Comparison of ENCODE assay signal across 27 mouse cellular contexts in the genomic region with DNA sequence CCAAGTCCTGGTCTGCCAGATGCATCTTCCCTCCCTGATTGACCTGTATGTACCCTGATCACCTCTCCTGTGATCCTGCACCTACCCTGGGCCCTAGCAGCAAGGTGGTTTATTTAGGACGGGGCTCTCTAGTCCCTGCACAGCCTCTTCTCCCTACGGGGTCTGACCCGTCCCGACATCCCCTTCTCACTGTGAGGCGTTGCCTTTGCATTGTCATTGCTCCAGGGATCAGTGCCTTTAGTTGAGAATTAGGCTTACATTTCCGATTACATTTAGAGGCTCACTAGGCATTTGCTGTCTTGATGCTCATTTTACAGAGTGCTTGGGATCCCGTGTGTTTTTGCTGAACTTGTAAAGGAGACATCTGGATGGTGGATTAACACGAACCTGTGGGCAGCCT. TPM values are rescaled to one million over a fixed set of nuclear protein-coding genes. Genes with fewer than 3 reads are reported as not detected.
DNase-seq lines count a peak whose midpoint lies in the region; ATAC-seq and TF ChIP-seq lines count a peak whose summit lies in the region.
"Had no signal": no experiment of that assay in that cellular context is flagged by ENCODE, and none has a peak within 500 bp of the region (broad histone marks: within the 10 kb centered on the region; RNA-seq: fewer than 3 reads in every experiment).

No protein-coding gene starts in this region.

- no peak for DNase-seq in kidney, postnatal 4 days
- peak; percentile 82 for DNase-seq in midbrain, embryonic 11.5 days (ENCODE audit: low spot score, missing footprints)
- DNase-seq in midbrain, postnatal 0 days (ENCODE audit: low spot score): no peak
- DNase-seq in ES-CJ7 (ENCODE audit: low read depth, low spot score): peak; percentile 57
- DNase-seq in ZHBTc4 (ENCODE audit: low read depth, low spot score): peak; percentile 54
- DNase-seq in adrenal gland, adult 18-20 months (ENCODE audit: low spot score in 2 of 2): no peak
- DNase-seq in retina, embryonic 14.5 days (ENCODE audit: low spot score): no peak
- DNase-seq: adrenal gland, postnatal 10 days; adrenal gland, postnatal 36 days; cerebellum, adult 18-20 months; cerebellum, adult 9-10 months; cerebellum, postnatal 14 days; forebrain, postnatal 0 days; gastrocnemius, adult 2 months; gastrocnemius, postnatal 14 days; heart, adult 11 months had no signal

- H3K9ac ChIP-seq in kidney, embryonic 14.5 days (ENCODE audit: low read depth, low read length): no peak overlapping the region
- no peak overlapping the region for H3K9ac ChIP-seq in midbrain, embryonic 11.5 days (ENCODE audit: low read length)
- H3K9ac ChIP-seq in midbrain, postnatal 0 days (replicated peaks; ENCODE audit: low read length, poor library complexity, severe bottlenecking): no peak overlapping the region
- H3K9ac ChIP-seq: embryonic facial prominence, embryonic 12.5 days; embryonic facial prominence, embryonic 15.5 days; forebrain, postnatal 0 days; hindbrain, embryonic 12.5 days; hindbrain, embryonic 15.5 days had no signal

- peaks cover 26% of the 10 kb centered on the region; the same call in 1 of the 2 replicates for H3K4me1 ChIP-seq in kidney, embryonic 14.5 days (ENCODE audit: control insufficient read depth, insufficient read depth, low read length)
- peaks cover 14% of the 10 kb centered on the region for H3K4me1 ChIP-seq in midbrain, embryonic 11.5 days (ENCODE audit: control insufficient read depth, insufficient read depth, low read length)
- peaks cover 12% of the 10 kb centered on the region; the same call in 1 of the 2 replicates for H3K4me1 ChIP-seq in midbrain, postnatal 0 days (ENCODE audit: insufficient read depth, low read length)

- no peak for ATAC-seq in kidney, embryonic 14.5 days (ENCODE audit: low FRiP score, low TSS enrichment)
- no peak for ATAC-seq in midbrain, embryonic 11.5 days (ENCODE audit: low FRiP score)
- no peak for ATAC-seq in midbrain, postnatal 0 days (ENCODE audit: low FRiP score)
- ATAC-seq: activated CD4-positive, CD25-positive, alpha-beta regulatory T cell, adult 4 months; forebrain, embryonic 14.5 days; forebrain, postnatal 0 days; Patski had no signal

- H3K36me3 ChIP-seq in kidney, embryonic 14.5 days (ENCODE audit: control insufficient read depth, insufficient read depth, low read length): peaks cover 11% of the 10 kb centered on the region
- no peaks in the 10 kb centered on the region for H3K36me3 ChIP-seq in midbrain, embryonic 11.5 days (ENCODE audit: control insufficient read depth, insufficient read depth, low read length)
- no peaks in the 10 kb centered on the region for H3K36me3 ChIP-seq in midbrain, postnatal 0 days (ENCODE audit: insufficient read depth, low read length)
- H3K36me3 ChIP-seq: hindbrain, embryonic 12.5 days had no signal

- no peaks in the 10 kb centered on the region for H3K9me3 ChIP-seq in kidney, embryonic 14.5 days (ENCODE audit: control insufficient read depth, low read length)
- no peaks in the 10 kb centered on the region for H3K9me3 ChIP-seq in midbrain, embryonic 11.5 days (ENCODE audit: control insufficient read depth, low read length)
- no peaks in the 10 kb centered on the region for H3K9me3 ChIP-seq in midbrain, postnatal 0 days (ENCODE audit: low read length)
- H3K9me3 ChIP-seq: embryonic facial prominence, embryonic 12.5 days; embryonic facial prominence, embryonic 15.5 days; G1E; hindbrain, embryonic 12.5 days; hindbrain, embryonic 15.5 days had no signal

- no peaks in the 10 kb centered on the region for H3K27me3 ChIP-seq in kidney, embryonic 14.5 days (ENCODE audit: control insufficient read depth, insufficient read depth, low read length)
- no peaks in the 10 kb centered on the region for H3K27me3 ChIP-seq in midbrain, embryonic 11.5 days (ENCODE audit: control insufficient read depth, insufficient read depth, low read length)
- H3K27me3 ChIP-seq in midbrain, postnatal 0 days (ENCODE audit: insufficient read depth, low read length): no peaks in the 10 kb centered on the region
- H3K27me3 ChIP-seq: embryonic facial prominence, embryonic 12.5 days; embryonic facial prominence, embryonic 15.5 days; hindbrain, embryonic 12.5 days; hindbrain, embryonic 15.5 days; Patski had no signal

- H3K4me3 ChIP-seq in kidney, embryonic 14.5 days (ENCODE audit: low read length): no peak overlapping the region
- H3K4me3 ChIP-seq in midbrain, embryonic 11.5 days (ENCODE audit: low read depth, low read length): no peak overlapping the region
- no peak overlapping the region for H3K4me3 ChIP-seq in midbrain, postnatal 0 days (ENCODE audit: low read depth, low read length)
- H3K4me3 ChIP-seq: embryonic facial prominence, embryonic 12.5 days; embryonic facial prominence, embryonic 15.5 days; gastrocnemius, adult 2 months; hindbrain, embryonic 12.5 days; hindbrain, embryonic 15.5 days had no signal

- peak overlapping the region; percentile 49; the same call in 1 of the 2 replicates for H3K27ac ChIP-seq in kidney, embryonic 14.5 days (ENCODE audit: low read depth, low read length)
- no peak overlapping the region for H3K27ac ChIP-seq in midbrain, embryonic 11.5 days (ENCODE audit: low read depth, low read length)
- H3K27ac ChIP-seq in midbrain, postnatal 0 days (ENCODE audit: low read depth, low read length): no peak overlapping the region
- H3K27ac ChIP-seq: embryonic facial prominence, embryonic 12.5 days; embryonic facial prominence, embryonic 15.5 days; gastrocnemius, adult 2 months; hindbrain, embryonic 12.5 days; hindbrain, embryonic 15.5 days had no signal

- no peak overlapping the region for H3K4me2 ChIP-seq in kidney, embryonic 14.5 days (replicated peaks; ENCODE audit: low read depth, low read length)
- H3K4me2 ChIP-seq in midbrain, embryonic 11.5 days: no peak overlapping the region
- no peak overlapping the region for H3K4me2 ChIP-seq in midbrain, postnatal 0 days (ENCODE audit: low read depth, low read length, poor library complexity, severe bottlenecking)
- H3K4me2 ChIP-seq: embryonic facial prominence, embryonic 12.5 days; embryonic facial prominence, embryonic 15.5 days; heart, embryonic 11.5 days; hindbrain, embryonic 12.5 days; hindbrain, embryonic 15.5 days had no signal

- TF ChIP-seq CTCF in midbrain, postnatal 0 days (IDR thresholded peaks at IDR 0.05): no peak

- WGBS in kidney, embryonic 14.5 days: 71% methylated on average over 8 of the region's 8 CpGs
- WGBS in midbrain, embryonic 11.5 days: 88% methylated on average over 8 of the region's 8 CpGs
- WGBS in midbrain, postnatal 0 days: 69% methylated on average over 8 of the region's 8 CpGs

RNA-seq across cellular contexts. Expression of a gene that starts 22.1 kb away (rescaled TPM):
- 65.8 and 107 TPM in 2 replicates for polyA plus RNA-seq in kidney, embryonic 14.5 days (2014; fragmentation: Nextera tagmentation; extraction: Ambion mirVana)
- polyA plus RNA-seq in midbrain, embryonic 11.5 days (2014; fragmentation: Nextera tagmentation; extraction: Ambion mirVana): 102 and 103 TPM in 2 replicates
- total RNA-seq in midbrain, postnatal 0 days (2014; rRNA removed): 214 and 241 TPM in 2 replicates
- polyA plus RNA-seq in midbrain, postnatal 0 days (2015; fragmentation: Nextera tagmentation; extraction: Ambion mirVana): 154 and 158 TPM in 2 replicates
- 10 to 100 TPM; 69.1 to 70.2 TPM for total RNA-seq in adrenal gland, adult 18-20 months (2021)

RNA-seq across cellular contexts. Expression of a gene that starts 48.1 kb away (rescaled TPM):
- 1.0 and 1.1 TPM in 2 replicates for polyA plus RNA-seq in kidney, embryonic 14.5 days (2014; fragmentation: Nextera tagmentation; extraction: Ambion mirVana)
- polyA plus RNA-seq in midbrain, embryonic 11.5 days (2014; fragmentation: Nextera tagmentation; extraction: Ambion mirVana): 0.29 and 0.51 TPM in 2 replicates
- total RNA-seq in midbrain, postnatal 0 days (2014; rRNA removed): 3.4 and 6.7 TPM in 2 replicates
- polyA plus RNA-seq in midbrain, postnatal 0 days (2015; fragmentation: Nextera tagmentation; extraction: Ambion mirVana): 8.3 and 9.3 TPM in 2 replicates
- under 1 TPM; 0.27 to 0.67 TPM for total RNA-seq in adrenal gland, adult 18-20 months (2021)
- total RNA-seq: common myeloid progenitor, adult 5-6 weeks had no signal
- polyA plus RNA-seq: G1E had no signal

Comparison
In these comparisons a context has a peak if more than half of its experiments do, and no peak if none do; other contexts are left out.
1. DNase-seq: peak in midbrain, embryonic 11.5 days (single experiment), ES-CJ7 (single experiment) and ZHBTc4 (single experiment); none in kidney, postnatal 4 days (0 of 2), midbrain, postnatal 0 days (single experiment), adrenal gland, adult 18-20 months (0 of 2) and retina, embryonic 14.5 days (single experiment).